Mouse (Mus musculus) forebrain, embryonic 16.5 days (tissue): ENCODE measurements around the gene Plb1. TPM values are rescaled to one million over a fixed set of nuclear protein-coding genes. Genes with fewer than 3 reads are reported as not detected.

Experiments
- ATAC-seq: fragments of 200-750 bp; cut with Nextera tagmentation; 2 replicates; pipeline ENCODE4 v1.8.0; 2017; ENCODE audit warnings: mild to moderate bottlenecking, moderate library complexity
- H3K27ac ChIP-seq: fragments of 300-500 bp; sonication (generic); 2 replicates; pipeline ENCODE4 v1.5.1; 2014; ENCODE audit warnings: low read length, control low read depth
- H3K27me3 ChIP-seq: fragments of 300-500 bp; sonication (generic); replicated peaks from 2 replicates; pipeline ENCODE4 v1.6.1; 2014; ENCODE audit warnings: low read length; ENCODE audit not compliant: control insufficient read depth, insufficient read depth
- H3K36me3 ChIP-seq: fragments of 300-500 bp; sonication (generic); 2 replicates; pipeline ENCODE4 v1.6.1; 2014; ENCODE audit not compliant: control insufficient read depth, insufficient read depth
- H3K4me1 ChIP-seq: fragments of 300-500 bp; sonication (generic); replicated peaks from 2 replicates; pipeline ENCODE4 v1.6.1; 2014; ENCODE audit warnings: low read length; ENCODE audit not compliant: control insufficient read depth, insufficient read depth
- H3K4me2 ChIP-seq: fragments of 300-500 bp; sonication (generic); 2 replicates; pipeline ENCODE4 v1.6.1; 2014; ENCODE audit warnings: mild to moderate bottlenecking, low read length, control low read depth
- H3K4me3 ChIP-seq: fragments of 300-500 bp; sonication (generic); replicated peaks from 2 replicates; pipeline ENCODE4 v1.5.1; 2014; ENCODE audit warnings: mild to moderate bottlenecking, low read length, control low read depth
- H3K9ac ChIP-seq: fragments of 300-500 bp; sonication (generic); replicated peaks from 2 replicates; pipeline ENCODE4 v1.6.1; 2014; ENCODE audit warnings: low read depth, low read length, control low read depth
- H3K9me3 ChIP-seq: fragments of 300-500 bp; sonication (generic); 2 replicates; pipeline ENCODE4 v1.6.1; 2016; ENCODE audit warnings: low read length; ENCODE audit not compliant: control insufficient read depth
- WGBS: fragments of 180-500 bp; shearing (Covaris S2); extraction: QIAGEN DNeasy Blood & Tissue Kit; methylation state at CpG from one replicate; pipeline ENCODE4 v1.1.7; 2014; 5-methylcytosine and 5-hydroxymethylcytosine counted together
- polyA plus RNA-seq: library from polyadenylated mRNA; unstranded; fragments of >200 nt; fragmentation: Nextera tagmentation; extraction: Ambion mirVana; gene quantifications from 2 replicates; pipeline ENCODE4 v1.2.1, GENCODE M21; 2015

The Plb1 gene
- polyA plus RNA-seq, 1 experiment from 2014 or later = 0.04 TPM

- H3K9me3 ChIP-seq = no peaks in the 10 kb centered on the region
- H3K27me3 ChIP-seq = no peaks in the 10 kb centered on the region
- no peaks in the 10 kb centered on the region for H3K4me1 ChIP-seq
- H3K27ac ChIP-seq = no peak overlapping the region
- H3K4me3 ChIP-seq = no peak overlapping the region
- WGBS = 96% methylated on average over 3 of the region's 3 CpGs
- ATAC-seq = no peak
- H3K9ac ChIP-seq = no peak overlapping the region
- no peaks in the 10 kb centered on the region for H3K36me3 ChIP-seq
- no peak overlapping the region for H3K4me2 ChIP-seq
Observed at GRCm38 (mm10) chr5:32199594-32199993, 32.9 kb upstream of the Plb1 start.

- ATAC-seq = no peak
- no peak overlapping the region for H3K4me3 ChIP-seq
Observed at GRCm38 (mm10) chr5:32204653-32205052, 27.9 kb upstream of the Plb1 start.

GRCm38 (mm10) chr5:32206726-32207125 is 25.8 kb upstream of the Plb1 start:
- Histone ChIP-seq H3K9me3 (no peaks in the 10 kb centered on the region), H3K27me3 (no peaks in the 10 kb centered on the region), H3K27ac (no peak overlapping the region), H3K9ac (no peak overlapping the region), H3K4me3 (no peak overlapping the region), H3K4me1 (no peaks in the 10 kb centered on the region), H3K4me2 (no peak overlapping the region), H3K36me3 (no peaks in the 10 kb centered on the region)
- 77% methylated on average over 2 of the region's 2 CpGs for WGBS
- no peak for ATAC-seq

More at GRCm38 (mm10) chr5:32204653-32205052, 27.9 kb upstream of the Plb1 start:
- Histone ChIP-seq H3K4me2 (no peak overlapping the region), H3K9me3 (no peaks in the 10 kb centered on the region), H3K9ac (no peak overlapping the region), H3K36me3 (no peaks in the 10 kb centered on the region), H3K27me3 (no peaks in the 10 kb centered on the region), H3K27ac (no peak overlapping the region), H3K4me1 (no peaks in the 10 kb centered on the region)
- WGBS = 74% methylated on average over 4 of the region's 4 CpGs

GRCm38 (mm10) chr5:32208460-32208859 is 24.0 kb upstream of the Plb1 start:
- H3K4me3 ChIP-seq = no peak overlapping the region
- peaks cover 3% of the 10 kb centered on the region; the same call in 1 of the 2 replicates for H3K4me1 ChIP-seq
- WGBS = 83% methylated on average over 8 of the region's 8 CpGs
- no peaks in the 10 kb centered on the region for H3K36me3 ChIP-seq
- ATAC-seq = no peak
- no peaks in the 10 kb centered on the region for H3K9me3 ChIP-seq
- no peak overlapping the region for H3K27ac ChIP-seq
- no peak overlapping the region for H3K9ac ChIP-seq
- H3K27me3 ChIP-seq = no peaks in the 10 kb centered on the region
- H3K4me2 ChIP-seq = no peak overlapping the region

- Histone ChIP-seq H3K27ac (no peak overlapping the region), H3K4me3 (no peak overlapping the region), H3K36me3 (no peaks in the 10 kb centered on the region), H3K9ac (no peak overlapping the region), H3K27me3 (no peaks in the 10 kb centered on the region), H3K9me3 (no peaks in the 10 kb centered on the region), H3K4me2 (no peak overlapping the region), H3K4me1 (peaks cover 8% of the 10 kb centered on the region)
- ATAC-seq = no peak
- WGBS = 57% methylated on average over 2 of the region's 2 CpGs
Observed at GRCm38 (mm10) chr5:32211011-32211410, 21.5 kb upstream of the Plb1 start.

- Histone ChIP-seq H3K9ac (no peak overlapping the region), H3K9me3 (no peaks in the 10 kb centered on the region), H3K4me1 (peaks cover 8% of the 10 kb centered on the region), H3K4me2 (no peak overlapping the region), H3K4me3 (no peak overlapping the region), H3K27me3 (no peaks in the 10 kb centered on the region), H3K36me3 (no peaks in the 10 kb centered on the region), H3K27ac (no peak overlapping the region)
- 21% methylated on average over 4 of the region's 4 CpGs for WGBS
- ATAC-seq = no peak
Observed at GRCm38 (mm10) chr5:32213746-32214145, 18.8 kb upstream of the Plb1 start.

GRCm38 (mm10) chr5:32215510-32215909 is 17.0 kb upstream of the Plb1 start:
- ATAC-seq = no peak
- no peak overlapping the region for H3K4me2 ChIP-seq
- no peak overlapping the region for H3K27ac ChIP-seq
- H3K36me3 ChIP-seq = no peaks in the 10 kb centered on the region
- no peak overlapping the region for H3K4me3 ChIP-seq
- peaks cover 8% of the 10 kb centered on the region for H3K4me1 ChIP-seq
- no peak overlapping the region for H3K9ac ChIP-seq
- H3K27me3 ChIP-seq = no peaks in the 10 kb centered on the region
- 78% methylated on average over 10 of the region's 10 CpGs for WGBS
- H3K9me3 ChIP-seq = no peaks in the 10 kb centered on the region

- no peaks in the 10 kb centered on the region for H3K9me3 ChIP-seq
- H3K4me1 ChIP-seq = peaks cover 8% of the 10 kb centered on the region
- H3K27ac ChIP-seq = no peak overlapping the region
- H3K9ac ChIP-seq = no peak overlapping the region
- no peak overlapping the region for H3K4me2 ChIP-seq
- H3K36me3 ChIP-seq = no peaks in the 10 kb centered on the region
- no peaks in the 10 kb centered on the region for H3K27me3 ChIP-seq
- no peak overlapping the region for H3K4me3 ChIP-seq
- WGBS = 68% methylated on average over 4 of the region's 4 CpGs
- ATAC-seq = no peak
Observed at GRCm38 (mm10) chr5:32216465-32216864, 16.0 kb upstream of the Plb1 start.

- Histone ChIP-seq H3K27me3 (no peaks in the 10 kb centered on the region), H3K4me1 (peaks cover 8% of the 10 kb centered on the region), H3K4me3 (no peak overlapping the region), H3K36me3 (no peaks in the 10 kb centered on the region), H3K27ac (no peak overlapping the region), H3K4me2 (no peak overlapping the region), H3K9ac (no peak overlapping the region), H3K9me3 (no peaks in the 10 kb centered on the region)
- WGBS = 80% methylated on average over 8 of the region's 8 CpGs
- ATAC-seq = no peak
Observed at GRCm38 (mm10) chr5:32217477-32217876, 15.0 kb upstream of the Plb1 start.

GRCm38 (mm10) chr5:32230372-32230771 is 2.1 kb upstream of the Plb1 start:
- no peak overlapping the region for H3K4me2 ChIP-seq
- H3K27ac ChIP-seq = no peak overlapping the region
- no peaks in the 10 kb centered on the region for H3K36me3 ChIP-seq
- no peaks in the 10 kb centered on the region for H3K27me3 ChIP-seq
- H3K4me1 ChIP-seq = no peaks in the 10 kb centered on the region
- no peak overlapping the region for H3K4me3 ChIP-seq
- WGBS = 36% methylated on average over 4 of the region's 4 CpGs
- no peak overlapping the region for H3K9ac ChIP-seq
- no peak for ATAC-seq
- H3K9me3 ChIP-seq = no peaks in the 10 kb centered on the region
